Mouse (Mus musculus) stomach, postnatal 0 days (tissue): ENCODE results near the gene Bysl. TPM values are rescaled to one million over a fixed set of nuclear protein-coding genes. Genes with fewer than 3 reads are reported as not detected.

ENCODE experiments used
- ATAC-seq: fragments of 200-750 bp; cut with Nextera tagmentation; 2 replicates; pipeline ENCODE4 v1.8.0; 2017; ENCODE audit not compliant: low FRiP score, low TSS enrichment
- DNase-seq: peaks from one replicate; pipeline ENCODE4 v3.0.0-alpha.2; 2016; ENCODE audit warnings: low spot score
- H3K27ac ChIP-seq: fragments of 300-500 bp; sonication (generic); replicated peaks from 2 replicates; pipeline ENCODE4 v1.5.1; 2014; ENCODE audit warnings: mild to moderate bottlenecking, control low read depth
- H3K27me3 ChIP-seq: fragments of 300-500 bp; sonication (generic); 2 replicates; pipeline ENCODE4 v1.6.1; 2014; ENCODE audit warnings: low read length; ENCODE audit not compliant: control insufficient read depth, insufficient read depth
- H3K36me3 ChIP-seq: fragments of 300-500 bp; sonication (generic); 2 replicates; pipeline ENCODE4 v1.6.1; 2014; ENCODE audit warnings: low read length, mixed read lengths; ENCODE audit not compliant: control insufficient read depth, insufficient read depth
- H3K4me1 ChIP-seq: fragments of 300-500 bp; sonication (generic); replicated peaks from 2 replicates; pipeline ENCODE4 v1.6.1; 2014; ENCODE audit warnings: antibody characterized with exemption; ENCODE audit not compliant: control insufficient read depth, insufficient read depth
- H3K4me2 ChIP-seq: fragments of 300-500 bp; sonication (generic); replicated peaks from 2 replicates; pipeline ENCODE4 v1.6.1; 2014; ENCODE audit warnings: low read depth, mild to moderate bottlenecking, control low read depth, moderate library complexity
- H3K4me3 ChIP-seq: fragments of 300-500 bp; sonication (generic); 2 replicates; pipeline ENCODE4 v1.5.1; 2014; ENCODE audit warnings: low read depth, low read length, control low read depth
- H3K9ac ChIP-seq: fragments of 300-500 bp; sonication (generic); 2 replicates; pipeline ENCODE4 v1.6.1; 2014; ENCODE audit warnings: mild to moderate bottlenecking, low read length, control low read depth, mixed read lengths
- H3K9me3 ChIP-seq: fragments of 300-500 bp; sonication (generic); 2 replicates; pipeline ENCODE4 v1.6.1; 2016; ENCODE audit warnings: low read length; ENCODE audit not compliant: control insufficient read depth
- CTCF ChIP-seq: IDR thresholded peaks from 2 replicates; pipeline ENCODE4 v1.5.1; 2016; ENCODE audit warnings: antibody characterized with exemption, low read depth, mild to moderate bottlenecking, moderate library complexity
- EP300 ChIP-seq: optimal IDR thresholded peaks from 2 replicates; pipeline ENCODE3; 2016; ENCODE audit warnings: antibody characterized with exemption
- WGBS: fragments of 180-500 bp; shearing (Covaris S2); extraction: QIAGEN DNeasy Blood & Tissue Kit; methylation state at CpG from one replicate; pipeline ENCODE4 v1.1.7; 2014; 5-methylcytosine and 5-hydroxymethylcytosine counted together
- polyA plus RNA-seq: library from polyadenylated mRNA; unstranded; fragments of >200 nt; fragmentation: Nextera tagmentation; extraction: Ambion mirVana; gene quantifications from 2 replicates; pipeline ENCODE4 v1.2.1, GENCODE M21; 2015

Gene Bysl
- polyA plus RNA-seq, 1 experiment from 2014 or later: 13.6 TPM

DNA sequence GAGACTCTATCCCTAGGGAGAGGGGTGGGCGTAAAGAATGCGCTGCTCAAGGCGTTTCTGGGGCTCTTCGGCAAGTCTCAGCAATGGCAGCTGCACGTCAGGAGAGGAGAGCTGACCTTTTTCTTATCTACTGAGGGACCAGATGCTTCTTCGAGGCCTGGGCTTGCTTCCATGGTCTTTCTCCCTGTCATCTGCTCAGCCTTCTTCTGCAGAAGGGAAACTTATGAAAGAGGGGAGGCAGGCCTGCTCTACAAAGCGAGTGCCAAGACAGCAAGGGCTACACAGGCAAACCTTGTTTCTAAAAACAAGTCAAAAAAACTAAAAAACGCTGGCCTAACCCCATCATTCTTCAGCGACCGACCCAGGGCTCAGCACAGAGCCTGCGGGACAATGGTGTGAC, 36.5 kb downstream of the Bysl start:
- no peak overlapping the region for H3K4me2 ChIP-seq

DNA sequence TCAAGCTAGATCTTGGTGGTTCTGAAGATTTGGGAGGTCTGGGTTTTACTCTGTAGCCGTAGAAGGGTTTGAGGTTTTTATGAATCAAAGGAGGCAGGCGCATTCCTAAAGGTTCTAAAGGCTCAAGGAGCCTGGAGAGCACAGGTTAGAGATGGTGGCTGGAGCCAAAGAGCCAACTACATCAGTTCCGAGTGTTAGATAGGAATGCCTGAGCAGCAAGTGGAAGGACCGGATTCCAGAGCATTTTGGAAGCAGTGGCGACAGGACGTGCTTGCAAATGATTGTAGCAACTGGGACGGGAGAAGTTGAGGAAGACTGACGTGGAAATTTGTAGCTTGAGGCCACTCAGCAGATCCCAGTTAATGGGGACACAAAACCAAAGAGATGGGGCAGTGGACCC, 37.3 kb downstream of the Bysl start:
- 60% methylated on average over 8 of the region's 8 CpGs for WGBS
- Histone ChIP-seq H3K4me3 (no peak overlapping the region), H3K9ac (no peak overlapping the region), H3K36me3 (no peaks in the 10 kb centered on the region), H3K9me3 (no peaks in the 10 kb centered on the region), H3K4me2 (no peak overlapping the region), H3K4me1 (no peaks in the 10 kb centered on the region), H3K27ac (no peak overlapping the region), H3K27me3 (no peaks in the 10 kb centered on the region)
- TF ChIP-seq EP300 (no peak), CTCF (no peak)
- DNase-seq (no peak), ATAC-seq (no peak)

More for the DNA sequence above, 36.5 kb downstream of the Bysl start:
- no peak for TF ChIP-seq CTCF
- TF ChIP-seq EP300: no peak
- Histone ChIP-seq H3K36me3 (no peaks in the 10 kb centered on the region), H3K27ac (no peak overlapping the region), H3K9me3 (no peaks in the 10 kb centered on the region), H3K4me1 (no peaks in the 10 kb centered on the region), H3K9ac (no peak overlapping the region), H3K27me3 (no peaks in the 10 kb centered on the region), H3K4me3 (no peak overlapping the region)
- WGBS: 73% methylated on average over 11 of the region's 11 CpGs
- DNase-seq: no peak
- ATAC-seq: no peak

DNA sequence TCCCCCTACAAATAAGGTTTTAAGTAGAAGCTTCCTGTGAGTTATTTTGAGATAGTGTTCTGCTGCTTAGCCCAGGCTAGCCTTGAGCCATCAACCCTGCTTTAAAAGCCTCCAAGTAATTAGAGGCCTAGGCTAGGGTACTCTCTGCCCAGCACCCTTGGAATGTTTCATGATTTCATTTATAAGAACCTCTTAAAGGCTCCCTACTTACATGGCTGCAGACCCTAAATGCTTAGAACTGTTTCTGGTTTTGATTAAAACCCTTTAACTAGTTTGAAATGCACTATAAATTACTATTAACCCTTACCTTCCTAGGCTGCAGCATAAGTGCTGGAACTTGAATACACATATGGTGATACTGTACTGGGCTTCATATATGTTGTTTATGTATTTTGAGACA, 38.9 kb downstream of the Bysl start:
- Histone ChIP-seq H3K9ac (no peak overlapping the region), H3K27me3 (no peaks in the 10 kb centered on the region), H3K4me3 (no peak overlapping the region), H3K4me2 (no peak overlapping the region), H3K36me3 (no peaks in the 10 kb centered on the region), H3K27ac (no peak overlapping the region), H3K4me1 (no peaks in the 10 kb centered on the region), H3K9me3 (no peaks in the 10 kb centered on the region)
- DNase-seq: no peak
- ATAC-seq: no peak
- TF ChIP-seq EP300 (no peak), CTCF (no peak)

DNA sequence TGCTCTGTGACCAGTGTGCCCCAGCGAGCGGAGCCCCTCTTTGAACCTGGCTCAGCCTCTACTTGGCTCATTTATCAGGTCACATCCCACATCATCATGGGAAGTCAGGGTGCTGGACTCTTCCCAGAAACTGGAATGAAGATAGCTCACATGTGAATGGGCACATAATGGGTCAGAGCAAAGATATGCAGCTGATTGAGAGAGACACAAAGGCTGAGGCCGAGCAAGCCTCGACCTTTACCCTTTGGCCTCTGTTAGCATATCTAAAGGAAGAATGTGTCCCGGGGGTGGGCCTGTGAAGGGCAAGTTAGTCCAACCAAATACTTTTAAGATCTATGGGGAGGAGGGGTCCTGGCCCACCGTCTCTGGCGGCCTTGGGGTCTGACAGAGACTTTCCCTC, 39.7 kb downstream of the Bysl start:
- H3K27ac ChIP-seq: no peak overlapping the region
- TF ChIP-seq CTCF (no peak), EP300 (no peak)

DNA sequence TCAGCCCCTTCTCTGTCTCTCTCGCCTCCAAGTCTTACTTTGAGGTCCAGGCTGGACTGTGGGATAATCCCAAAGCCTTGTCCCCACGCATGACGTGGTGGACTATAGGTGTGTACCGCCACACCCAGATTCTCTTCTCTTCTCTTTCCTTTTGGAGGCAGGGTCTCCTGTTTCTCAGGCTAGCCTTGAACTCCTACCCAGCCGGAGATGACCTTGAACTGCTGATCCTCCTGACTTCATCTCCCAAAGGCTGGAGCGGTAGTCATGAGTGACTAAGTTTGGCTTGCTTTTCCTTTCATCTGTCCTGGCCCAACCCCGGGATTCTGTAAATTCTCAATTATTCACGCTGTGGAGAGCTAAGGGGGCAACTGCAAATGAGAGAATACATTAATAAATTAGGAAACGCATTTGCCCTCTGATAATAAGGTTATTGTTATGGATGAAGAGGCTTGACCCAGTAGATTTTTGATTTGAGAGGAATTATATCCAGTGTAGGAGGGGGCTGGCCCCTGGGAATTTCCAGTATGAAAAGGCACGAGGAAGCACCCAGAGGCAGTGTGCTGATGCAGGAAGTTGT, 42.3 kb downstream of the Bysl start:
- DNase-seq: no peak
- Histone ChIP-seq H3K27me3 (no peaks in the 10 kb centered on the region), H3K4me2 (no peak overlapping the region), H3K4me1 (no peaks in the 10 kb centered on the region), H3K9ac (no peak overlapping the region), H3K36me3 (no peaks in the 10 kb centered on the region), H3K4me3 (no peak overlapping the region), H3K27ac (no peak overlapping the region), H3K9me3 (no peaks in the 10 kb centered on the region)
- ATAC-seq: no peak
- WGBS: 86% methylated on average over 10 of the region's 10 CpGs
- TF ChIP-seq CTCF (no peak), EP300 (no peak)

More for the DNA sequence above, 39.7 kb downstream of the Bysl start:
- 52% methylated on average over 7 of the region's 7 CpGs for WGBS
- H3K4me3 ChIP-seq: no peak overlapping the region
- no peak overlapping the region for H3K4me2 ChIP-seq
- no peaks in the 10 kb centered on the region for H3K36me3 ChIP-seq
- H3K27me3 ChIP-seq: no peaks in the 10 kb centered on the region
- H3K9ac ChIP-seq: no peak overlapping the region
- H3K4me1 ChIP-seq: no peaks in the 10 kb centered on the region
- ATAC-seq: no peak
- DNase-seq: no peak
- H3K9me3 ChIP-seq: no peaks in the 10 kb centered on the region

DNA sequence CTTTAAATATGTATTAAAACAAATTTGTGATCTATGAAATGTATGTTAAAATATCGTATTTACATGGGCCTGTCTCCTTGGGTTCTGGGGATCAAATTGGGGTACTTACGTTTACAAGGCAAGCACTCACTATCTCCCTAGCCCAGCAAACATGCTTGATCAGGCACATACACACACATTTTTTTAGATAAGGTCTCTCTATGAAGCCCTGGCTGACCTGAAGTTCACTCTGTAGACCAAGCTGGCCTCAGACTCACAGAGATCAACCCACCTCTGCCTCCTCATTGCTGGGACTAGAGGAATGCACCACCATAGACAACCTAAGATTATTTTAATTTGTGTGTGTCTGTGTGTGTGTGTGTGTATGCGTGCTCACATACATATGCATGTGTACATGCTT, 42.9 kb downstream of the Bysl start:
- no peak overlapping the region for H3K4me2 ChIP-seq
- no peaks in the 10 kb centered on the region for H3K27me3 ChIP-seq
- WGBS: 93% methylated on average over 3 of the region's 3 CpGs
- no peak overlapping the region for H3K9ac ChIP-seq
- H3K27ac ChIP-seq: no peak overlapping the region
- ATAC-seq: no peak
- no peaks in the 10 kb centered on the region for H3K36me3 ChIP-seq
- H3K9me3 ChIP-seq: no peaks in the 10 kb centered on the region
- H3K4me3 ChIP-seq: no peak overlapping the region
- no peak for TF ChIP-seq EP300
- no peak for TF ChIP-seq CTCF
- no peak for DNase-seq
- no peaks in the 10 kb centered on the region for H3K4me1 ChIP-seq
